Mouse (Mus musculus) small intestine, adult 2 months (tissue): ENCODE results near the gene Prune2.

Source experiments
- CTCF ChIP-seq: fragments of 200-500 bp; IDR thresholded peaks from 2 replicates; pipeline ENCODE4 v1.5.1; 2012; ENCODE audit warnings: low read depth, mild to moderate bottlenecking, control low read depth, inconsistent platforms, low read length, moderate library complexity, mixed read lengths; ENCODE audit not compliant: insufficient replicate concordance, insufficient read length; ENCODE audit errors: extremely low read depth
- POLR2A ChIP-seq: fragments of 200-500 bp; IDR thresholded peaks from 2 replicates; pipeline ENCODE4 v1.6.1; 2012; ENCODE audit warnings: low read depth, mild to moderate bottlenecking, control low read depth, inconsistent platforms, low read length, moderate library complexity

DNA sequence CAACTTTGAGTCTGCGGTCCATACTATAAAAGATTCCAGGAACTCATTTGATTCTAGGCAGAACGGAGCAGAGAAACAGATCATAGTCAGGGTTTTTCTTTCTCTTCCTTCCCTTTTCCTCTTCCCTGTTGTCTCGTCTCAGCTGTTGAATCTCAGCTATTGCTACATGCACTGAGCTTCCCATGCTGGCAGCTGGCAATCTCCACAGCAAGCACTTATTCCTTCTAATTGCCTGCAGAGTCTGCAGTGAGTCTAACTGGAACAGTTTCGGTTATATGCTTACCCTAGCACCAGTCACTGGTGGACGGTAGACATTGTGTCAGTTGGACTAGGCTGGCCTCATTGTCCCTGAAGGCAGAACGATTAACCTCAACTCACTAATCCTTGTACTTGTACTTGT lies 188.3 kb downstream of the Prune2 start:
- TF ChIP-seq CTCF (no peak), POLR2A (no peak)
